Mouse (Mus musculus) forebrain, postnatal 0 days (tissue): ENCODE measurements around the gene Zfp697. TPM values are rescaled to one million over a fixed set of nuclear protein-coding genes. Genes with fewer than 3 reads are reported as not detected.
"Not testable (repeated sequence)": the region's sequence is repeated elsewhere in the genome, so short reads cannot be mapped to it uniquely, and the experiment has no call there.

Experiments
- ATAC-seq: fragments of 200-750 bp; cut with Nextera tagmentation; 2 replicates; pipeline ENCODE4 v1.8.0; 2017; ENCODE audit warnings: mild to moderate bottlenecking, moderate library complexity
- DNase-seq: peaks from one replicate; pipeline ENCODE4 v3.0.0-alpha.2; 2015
- H3K27ac ChIP-seq: fragments of 300-500 bp; sonication (generic); 2 replicates; pipeline ENCODE4 v1.5.1; 2014; ENCODE audit warnings: low read depth, mild to moderate bottlenecking, antibody characterized with exemption, low read length, moderate library complexity, mixed read lengths
- H3K27me3 ChIP-seq: fragments of 300-500 bp; sonication (generic); 2 replicates; pipeline ENCODE4 v1.6.1; 2014; ENCODE audit warnings: mild to moderate bottlenecking, low read length, mixed read lengths; ENCODE audit not compliant: insufficient read depth
- H3K36me3 ChIP-seq: fragments of 300-500 bp; sonication (generic); 2 replicates; pipeline ENCODE4 v1.6.1; 2014; ENCODE audit warnings: mild to moderate bottlenecking, moderate library complexity; ENCODE audit not compliant: insufficient read depth
- H3K4me1 ChIP-seq: fragments of 300-500 bp; sonication (generic); 2 replicates; pipeline ENCODE4 v1.6.1; 2014; ENCODE audit warnings: antibody characterized with exemption; ENCODE audit not compliant: insufficient read depth
- H3K4me2 ChIP-seq: fragments of 300-500 bp; sonication (generic); 2 replicates; pipeline ENCODE4 v1.6.1; 2014; ENCODE audit warnings: low read depth, mild to moderate bottlenecking, moderate library complexity
- H3K4me3 ChIP-seq: fragments of 300-500 bp; sonication (generic); 2 replicates; pipeline ENCODE4 v1.5.1; 2014; ENCODE audit warnings: low read depth, low read length, mixed read lengths
- H3K9ac ChIP-seq: fragments of 300-500 bp; sonication (generic); 2 replicates; pipeline ENCODE4 v1.6.1; 2014; ENCODE audit warnings: mild to moderate bottlenecking
- H3K9me3 ChIP-seq: fragments of 300-500 bp; sonication (generic); 2 replicates; pipeline ENCODE4 v1.6.1; 2016; ENCODE audit warnings: low read length
- CTCF ChIP-seq: sonication (generic); IDR thresholded peaks from 2 replicates; pipeline ENCODE4 v1.5.1; 2016; ENCODE audit warnings: antibody characterized with exemption, control low read depth, low read depth
- WGBS: fragments of 180-500 bp; shearing (Covaris S2); extraction: QIAGEN DNeasy Blood & Tissue Kit; methylation state at CpG from one replicate; pipeline ENCODE4 v1.1.7; 2014; 5-methylcytosine and 5-hydroxymethylcytosine counted together
- polyA plus RNA-seq: library from polyadenylated mRNA; unstranded; fragments of >200 nt; fragmentation: Nextera tagmentation; extraction: Ambion mirVana; gene quantifications from 2 replicates; pipeline ENCODE4 v1.2.1, GENCODE M21; 2015
- total RNA-seq: library from RNA; depleted of rRNA; stranded (reverse); fragments of >200 nt; gene quantifications from 2 replicates; pipeline ENCODE4 v1.2.3, GENCODE M21; 2014

Zfp697 gene
- total and polyA plus RNA-seq, 2 experiments from 2014 or later, result 17.7 to 38.6 TPM

DNA sequence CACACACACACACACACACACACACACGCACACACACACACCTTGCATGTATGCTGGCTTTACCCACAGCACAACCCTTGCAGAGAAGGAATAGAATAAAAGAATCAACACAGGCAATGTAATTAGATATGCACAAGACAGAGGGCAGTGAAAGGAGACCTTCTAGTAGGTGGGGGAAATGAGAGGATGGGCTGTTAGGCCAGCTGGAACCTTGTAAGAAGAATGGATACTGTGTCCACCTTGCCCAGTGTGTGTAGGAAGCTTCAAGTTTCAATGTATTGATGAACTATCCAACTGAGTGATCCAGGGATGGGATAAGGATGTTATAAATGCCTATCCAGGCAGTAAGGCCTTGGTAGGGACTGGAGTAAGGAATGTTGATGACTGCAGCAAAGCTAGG is 52.8 kb downstream of the Zfp697 start:
- Histone ChIP-seq H3K4me1 (no peaks in the 10 kb centered on the region), H3K36me3 (no peaks in the 10 kb centered on the region), H3K27ac (no peak overlapping the region), H3K4me2 (no peak overlapping the region), H3K9me3 (no peaks in the 10 kb centered on the region), H3K4me3 (no peak overlapping the region), H3K27me3 (no peaks in the 10 kb centered on the region), H3K9ac (no peak overlapping the region)
- WGBS, result 87% methylated on average over 1 of the region's 1 CpGs
- no peak for TF ChIP-seq CTCF
- DNase-seq (no peak), ATAC-seq (no peak)

DNA sequence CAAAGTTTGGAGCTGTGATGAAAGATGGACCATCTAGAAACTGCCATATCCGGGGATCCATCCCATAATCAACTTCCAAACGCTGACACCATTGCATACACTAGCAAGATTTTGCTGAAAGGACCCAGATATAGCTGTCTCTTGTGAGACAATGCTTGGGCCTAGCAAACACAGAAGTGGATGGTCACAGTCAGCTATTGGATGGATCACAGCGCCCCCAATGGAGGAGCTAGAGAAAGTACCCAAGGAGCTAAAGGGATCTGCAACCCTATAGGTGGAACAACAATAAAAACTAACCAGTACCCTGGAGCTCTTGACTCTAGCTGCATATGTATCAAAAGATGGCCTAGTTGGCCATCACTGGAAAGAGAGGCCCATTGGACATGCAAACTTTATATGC is 60.0 kb downstream of the Zfp697 start:
- ATAC-seq, H3K27me3 ChIP-seq, H3K36me3 ChIP-seq, H3K9ac ChIP-seq, H3K4me2 ChIP-seq, H3K4me1 ChIP-seq, DNase-seq, H3K4me3 ChIP-seq, H3K27ac ChIP-seq, H3K9me3 ChIP-seq: not testable (repeated sequence)
- WGBS, result 44% methylated on average over 3 of the region's 3 CpGs

DNA sequence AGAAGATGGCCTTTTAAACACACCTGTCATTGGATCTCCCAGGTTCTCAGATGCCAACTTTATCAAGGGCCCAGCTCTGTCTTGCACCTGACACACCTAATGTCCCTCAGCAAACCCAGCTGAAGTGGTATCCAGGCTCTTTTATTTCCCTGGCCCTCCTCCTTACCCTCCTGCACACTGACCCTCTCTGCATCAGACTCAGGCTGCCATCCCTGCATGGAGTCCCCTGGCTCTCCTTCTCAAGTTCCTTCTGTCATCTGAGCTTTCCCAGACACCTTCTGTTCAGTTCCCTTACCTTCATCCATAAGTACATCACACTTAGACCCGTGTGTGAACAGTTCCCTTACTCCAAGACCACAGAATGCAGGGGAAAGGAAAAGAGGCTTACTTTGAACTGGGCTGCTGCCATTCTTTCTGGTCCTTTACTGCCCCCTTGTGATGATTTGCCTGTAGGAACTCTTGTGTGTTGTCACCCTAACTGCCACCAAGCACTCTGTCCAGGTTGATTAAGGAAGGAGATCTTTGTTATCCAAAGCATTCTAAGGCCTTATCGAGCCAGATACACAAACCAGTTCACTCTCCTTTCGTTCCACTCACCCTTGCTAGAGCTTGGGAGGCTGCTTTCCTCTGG is 61.0 kb downstream of the Zfp697 start:
- peak; percentile 50 for ATAC-seq
- H3K9me3 ChIP-seq, H3K36me3 ChIP-seq, H3K9ac ChIP-seq, H3K4me2 ChIP-seq, H3K4me1 ChIP-seq, H3K4me3 ChIP-seq, DNase-seq, H3K27ac ChIP-seq, H3K27me3 ChIP-seq: not testable (repeated sequence)
- WGBS, result 16% methylated on average over 3 of the region's 3 CpGs
- TF ChIP-seq CTCF, result peak; percentile 48

DNA sequence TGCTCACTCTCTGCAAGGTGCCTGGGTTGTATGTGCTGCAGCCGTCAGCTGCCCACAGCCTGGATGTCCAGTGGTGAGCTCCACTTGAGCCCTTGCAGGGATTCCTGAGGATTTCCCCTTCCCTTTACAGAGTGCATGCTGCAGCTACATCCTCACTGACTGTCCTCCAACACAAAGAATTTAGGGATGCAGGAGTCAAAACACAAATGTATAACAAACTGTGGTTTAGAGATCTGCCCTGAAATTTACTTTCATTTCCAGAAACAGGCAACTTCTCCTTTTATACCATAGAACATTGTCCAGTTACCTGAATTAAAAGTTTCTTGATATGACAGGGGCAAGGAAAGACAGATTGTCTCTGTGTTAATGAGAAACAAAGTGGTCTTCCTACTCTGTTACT is 61.7 kb downstream of the Zfp697 start:
- H3K9me3 ChIP-seq, H3K4me3 ChIP-seq, H3K36me3 ChIP-seq, DNase-seq, H3K4me1 ChIP-seq, H3K27me3 ChIP-seq, ATAC-seq, H3K9ac ChIP-seq, H3K27ac ChIP-seq, H3K4me2 ChIP-seq: not testable (repeated sequence)
- no CpG with 5 or more reads among the region's 1 CpGs for WGBS

DNA sequence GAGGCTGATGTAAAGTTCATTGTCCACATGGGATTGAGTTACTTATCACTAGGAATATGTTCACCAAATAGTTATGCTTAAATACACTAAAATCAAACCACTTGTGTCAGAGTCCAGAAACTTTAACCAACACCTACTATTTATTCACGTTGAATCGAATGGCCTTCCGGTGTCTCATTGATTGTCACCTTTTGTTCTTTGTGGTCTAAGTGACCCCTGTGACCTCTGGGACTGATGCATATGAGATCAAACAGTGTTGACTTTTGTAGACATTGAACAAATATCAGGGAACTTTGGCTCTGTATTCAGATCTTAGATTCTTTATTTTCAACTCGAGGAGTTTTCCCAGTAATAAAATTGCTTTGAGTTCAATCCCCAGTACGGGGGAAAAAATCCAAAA is 71.5 kb downstream of the Zfp697 start:
- not testable (repeated sequence) for H3K9me3 ChIP-seq, DNase-seq, H3K9ac ChIP-seq, H3K4me1 ChIP-seq, H3K27me3 ChIP-seq, H3K36me3 ChIP-seq, H3K4me2 ChIP-seq, H3K27ac ChIP-seq, H3K4me3 ChIP-seq, ATAC-seq
- WGBS, result 69% methylated on average over 5 of the region's 5 CpGs

DNA sequence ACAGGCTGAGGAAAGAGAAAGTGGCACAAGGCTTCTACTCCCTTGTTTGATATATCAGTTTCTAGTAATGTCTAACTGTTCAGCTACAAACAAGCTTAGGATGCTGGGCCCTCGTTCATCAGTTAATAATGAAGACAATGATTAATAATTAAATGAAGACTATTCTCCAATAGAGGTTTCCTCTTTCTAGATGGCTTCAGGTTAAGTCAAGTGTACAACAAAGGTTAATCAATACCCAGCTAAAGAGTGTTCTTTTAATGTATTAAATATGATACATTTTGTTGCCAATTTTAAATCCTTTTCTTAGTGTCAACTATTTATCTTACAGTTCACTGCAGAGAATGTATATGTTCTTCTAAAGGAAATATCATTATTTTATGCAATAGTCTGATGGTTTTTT is 74.8 kb downstream of the Zfp697 start, which contains the start of gene Gm4450:
Gene Gm4450 (minus strand): TSS at position 101 of the 400 bp plus-strand sequence.
- H3K9ac ChIP-seq, ATAC-seq, H3K4me1 ChIP-seq, H3K27me3 ChIP-seq, H3K27ac ChIP-seq, H3K36me3 ChIP-seq, H3K9me3 ChIP-seq, DNase-seq, H3K4me3 ChIP-seq, H3K4me2 ChIP-seq: not testable (repeated sequence)
- no CpG with 5 or more reads among the region's 1 CpGs for WGBS

DNA sequence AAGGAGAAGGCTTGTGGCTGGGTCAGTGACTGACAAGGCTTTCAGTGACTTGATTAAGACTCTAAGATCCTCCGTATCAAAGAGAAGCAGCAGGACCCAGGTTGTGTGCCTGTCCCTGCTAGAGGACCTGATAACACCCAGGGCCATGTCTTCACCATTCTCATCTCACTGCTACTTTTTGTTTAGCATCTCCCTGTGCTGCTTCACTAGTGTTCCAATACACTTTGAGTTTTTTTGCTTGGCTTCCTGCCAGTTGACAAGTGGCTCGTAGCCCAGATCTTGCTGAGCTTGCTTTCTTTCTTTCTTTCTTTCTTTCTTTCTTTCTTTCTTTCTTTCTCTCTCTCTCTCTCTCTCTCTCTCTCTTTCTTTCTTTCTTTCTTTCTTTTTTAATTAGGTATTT is 87.1 kb downstream of the Zfp697 start:
- not testable (repeated sequence) for H3K9me3 ChIP-seq, H3K9ac ChIP-seq, DNase-seq, H3K27ac ChIP-seq, H3K4me2 ChIP-seq, H3K36me3 ChIP-seq, H3K27me3 ChIP-seq, H3K4me1 ChIP-seq, H3K4me3 ChIP-seq
- no CpG with 5 or more reads among the region's 2 CpGs for WGBS
- ATAC-seq, result peak; percentile 56; the same call in 1 of the 2 replicates

DNA sequence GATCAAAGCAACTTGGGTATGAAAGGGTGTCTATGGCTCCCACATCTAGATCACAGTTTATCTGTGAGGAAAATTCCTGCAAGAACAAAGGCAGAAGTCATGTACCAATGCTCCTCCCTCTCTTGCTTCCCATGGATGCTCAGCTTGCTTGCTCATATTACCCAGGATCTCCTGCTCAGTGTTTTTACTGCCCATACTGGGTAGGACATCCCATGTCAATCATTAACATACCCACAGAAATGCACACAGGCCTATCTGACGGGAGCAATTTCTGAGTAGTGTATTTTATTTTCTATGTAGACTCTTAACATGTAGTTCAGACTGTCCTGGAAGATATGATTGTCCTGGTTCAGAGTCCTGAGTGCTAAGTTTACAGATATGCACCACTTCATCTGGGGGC is 88.8 kb downstream of the Zfp697 start:
- H3K4me2 ChIP-seq, H3K4me1 ChIP-seq, ATAC-seq, H3K9ac ChIP-seq, H3K27ac ChIP-seq, H3K36me3 ChIP-seq, H3K4me3 ChIP-seq, H3K9me3 ChIP-seq, H3K27me3 ChIP-seq, DNase-seq: not testable (repeated sequence)
- no CpG with 5 or more reads among the region's 1 CpGs for WGBS

DNA sequence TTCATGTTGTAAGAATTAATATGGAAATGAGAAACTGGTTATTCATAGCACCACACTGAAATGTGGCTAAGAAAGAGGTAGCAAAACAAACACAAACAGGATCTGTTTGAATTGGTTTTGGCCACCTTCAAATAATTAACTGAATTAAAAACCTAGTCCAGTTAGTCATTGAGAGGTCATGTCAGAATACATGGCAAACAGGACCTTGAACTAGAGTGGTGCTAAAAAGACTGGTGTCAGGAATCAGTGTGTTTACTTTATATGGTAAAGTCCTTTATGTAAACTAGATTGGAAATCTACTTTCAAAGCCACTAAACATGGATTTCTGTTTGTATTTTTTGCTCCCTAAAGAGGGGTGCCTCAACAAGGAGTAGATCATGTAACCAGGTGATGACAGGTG is 89.2 kb downstream of the Zfp697 start:
- DNase-seq, H3K27ac ChIP-seq, H3K36me3 ChIP-seq, H3K4me1 ChIP-seq, ATAC-seq, H3K9me3 ChIP-seq, H3K4me2 ChIP-seq, H3K4me3 ChIP-seq, H3K27me3 ChIP-seq, H3K9ac ChIP-seq: not testable (repeated sequence)

DNA sequence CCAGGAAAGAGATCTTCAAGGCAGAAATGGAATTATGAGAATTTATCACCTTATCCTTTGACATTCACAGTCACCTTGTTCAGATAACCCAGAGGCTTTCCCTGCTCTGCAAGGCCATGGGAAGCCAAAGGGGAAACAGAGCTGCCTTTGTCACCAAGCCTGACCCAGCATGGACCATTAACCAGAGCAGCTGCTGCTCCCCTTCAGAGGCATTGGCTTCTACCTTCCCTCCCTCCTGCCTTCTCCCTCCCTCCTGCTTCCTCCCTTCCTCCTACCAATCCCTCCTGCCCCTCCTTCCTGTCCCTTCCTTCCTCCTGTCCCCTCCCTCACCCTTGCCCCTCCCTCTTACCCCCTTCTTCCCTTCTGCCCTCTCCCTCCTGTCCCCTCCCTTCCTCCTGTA is 111.9 kb downstream of the Zfp697 start:
- not testable (repeated sequence) for H3K4me2 ChIP-seq, H3K36me3 ChIP-seq, H3K4me1 ChIP-seq, H3K9me3 ChIP-seq, H3K27me3 ChIP-seq, ATAC-seq, H3K9ac ChIP-seq, DNase-seq, H3K27ac ChIP-seq, H3K4me3 ChIP-seq

DNA sequence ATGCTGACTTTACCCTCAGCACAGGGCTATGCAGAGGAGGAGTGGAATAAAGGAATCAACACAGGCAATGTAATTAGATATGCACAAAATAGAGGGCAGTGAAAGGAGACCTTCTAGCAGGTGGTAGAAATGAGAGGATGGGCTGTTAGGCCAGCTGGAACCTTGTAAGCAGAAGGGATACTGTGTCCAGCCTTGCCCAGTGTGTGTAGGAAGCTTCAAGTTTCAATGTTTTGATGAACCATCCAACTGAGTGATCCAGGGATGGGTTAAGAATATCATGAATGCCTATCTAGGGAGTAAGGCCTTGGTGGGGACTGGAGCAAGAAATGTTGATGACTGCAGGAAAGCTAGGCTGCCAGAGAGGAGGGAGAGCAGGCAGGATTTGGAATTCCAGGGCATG is 112.8 kb downstream of the Zfp697 start:
- not testable (repeated sequence) for H3K9ac ChIP-seq, H3K4me3 ChIP-seq, H3K27me3 ChIP-seq, H3K36me3 ChIP-seq, H3K4me1 ChIP-seq, H3K27ac ChIP-seq, H3K9me3 ChIP-seq, ATAC-seq, H3K4me2 ChIP-seq, DNase-seq
